Mouse (Mus musculus) CD4-positive, CD25-positive, alpha-beta regulatory T cell, adult 9 weeks (primary cell): ENCODE results near the gene Mrpl34. TPM values are rescaled to one million over a fixed set of nuclear protein-coding genes. Genes with fewer than 3 reads are reported as not detected.

ENCODE experiments used
- polyA plus RNA-seq: library from polyadenylated mRNA; unstranded; fragments of 100-300 nt; shearing (Covaris generic); gene quantifications from one replicate; pipeline ENCODE4 v1.2.1, GENCODE M21; 2017

Mrpl34 gene
- polyA plus RNA-seq = 93.2 TPM

DNA sequence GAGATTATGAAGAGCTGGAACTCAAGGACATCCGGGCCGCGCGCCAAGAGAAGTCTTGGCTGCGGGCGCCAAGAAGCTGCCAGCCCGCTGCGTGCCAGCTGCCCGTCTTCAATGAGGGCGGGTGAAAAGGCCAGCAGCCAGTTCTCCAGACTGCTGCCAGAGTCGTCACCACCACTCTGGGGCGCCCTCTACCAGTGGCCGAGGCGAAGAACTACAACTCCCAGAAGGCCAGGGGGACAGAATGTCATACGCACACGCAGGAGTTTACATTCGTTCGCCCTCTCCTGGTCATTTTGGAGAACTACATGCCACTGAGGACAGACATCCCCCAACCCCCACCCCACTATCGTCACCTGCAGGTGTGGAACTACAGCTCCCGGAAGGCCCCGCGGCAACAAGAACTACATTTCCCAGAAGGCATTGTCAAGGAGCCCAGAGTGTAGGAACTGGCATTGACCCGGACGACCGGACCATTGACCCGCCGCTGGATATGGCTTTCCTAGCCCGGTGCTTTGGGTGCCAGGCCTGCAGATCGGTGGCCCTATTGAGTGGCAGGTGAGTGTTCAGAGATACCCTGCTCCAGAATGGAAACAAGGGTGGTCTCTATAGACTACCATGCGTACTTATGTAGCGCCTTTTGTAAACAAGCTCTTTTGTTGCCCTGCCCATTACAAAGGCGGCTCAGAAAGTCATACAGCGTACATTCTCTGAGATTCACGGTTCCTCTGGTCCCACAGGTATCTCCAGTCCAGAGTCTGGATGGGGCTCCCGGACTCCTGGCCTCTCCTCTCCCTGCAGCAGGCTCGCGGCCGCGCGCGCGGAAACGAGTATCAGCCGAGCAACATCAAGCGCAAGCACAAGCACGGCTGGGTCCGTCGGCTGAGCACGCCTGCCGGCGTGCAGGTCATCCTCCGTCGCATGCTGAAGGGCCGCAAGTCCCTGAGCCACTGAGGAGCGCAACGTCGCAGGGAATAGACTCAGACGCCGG lies at the start of gene Mrpl34:
Gene Mrpl34, plus strand, starts transcription at position 447 of the 988 bp plus-strand sequence.

DNA sequence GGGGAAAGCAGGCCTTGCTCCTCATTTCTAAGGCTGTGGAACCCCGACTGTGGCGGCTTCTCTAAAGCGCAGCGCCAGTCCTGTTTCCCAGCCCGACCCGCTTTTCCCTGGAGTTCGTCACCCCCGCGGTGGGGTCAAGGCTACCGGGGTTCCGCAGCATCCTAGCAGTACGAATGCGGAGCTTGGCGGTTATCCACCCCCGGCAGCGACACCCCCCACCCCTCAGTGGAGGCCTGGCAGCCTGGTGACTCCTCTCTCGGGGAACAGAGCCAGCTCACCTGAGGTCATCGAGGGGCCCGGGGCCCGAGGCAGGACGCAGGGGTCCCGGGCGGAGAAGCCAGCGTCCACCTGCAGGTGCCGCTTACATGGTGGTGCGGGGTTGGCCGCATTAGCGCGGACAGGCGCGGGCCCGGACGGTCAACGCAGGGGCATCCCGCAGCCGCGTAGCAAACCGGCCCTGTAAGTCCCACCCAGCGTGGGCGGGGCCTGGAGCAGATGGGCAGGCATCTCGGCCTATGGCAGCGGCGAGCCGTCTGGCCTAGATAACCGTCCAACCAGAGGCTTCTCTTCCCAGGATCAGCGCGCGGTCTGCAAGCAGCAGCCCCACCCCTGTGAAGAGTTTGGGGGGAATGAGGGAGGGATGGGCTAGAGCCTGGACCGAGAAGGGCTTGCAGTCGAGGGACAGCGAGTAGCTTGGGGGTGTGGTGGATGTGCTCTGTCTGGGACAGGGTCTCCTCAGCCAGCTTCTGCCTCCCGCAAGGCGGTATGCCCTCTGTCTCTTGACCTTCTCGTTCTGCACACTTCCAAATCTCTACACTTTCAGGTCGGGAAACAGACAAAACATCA lies 1.3 kb upstream of the Mrpl34 start, which contains the start of gene Abhd8:
Gene Abhd8, minus strand, starts transcription at position 468 of the 846 bp plus-strand sequence.

DNA sequence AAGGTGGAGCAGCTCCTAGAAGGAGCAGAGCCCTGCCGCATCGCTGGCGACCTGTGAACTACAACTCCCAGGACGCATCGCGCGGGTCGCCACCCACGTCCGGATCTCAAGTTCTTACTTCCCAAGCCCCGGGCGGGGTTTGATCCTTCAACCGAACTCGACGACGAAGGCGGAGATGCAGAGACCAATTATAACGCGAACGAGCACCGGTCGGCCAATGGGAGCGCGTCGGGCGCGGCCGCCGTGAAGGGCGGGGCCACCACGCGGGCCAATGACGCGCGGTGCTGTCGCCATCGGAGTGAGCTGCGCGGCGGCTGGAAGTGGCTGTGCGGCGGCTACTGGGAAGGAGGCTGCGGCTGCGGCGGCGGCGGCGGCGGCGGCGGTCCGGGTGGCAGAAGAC lies 4.2 kb downstream of the Mrpl34 start, which contains the start of gene Dda1:
Gene Dda1, plus strand, starts transcription at position 284 of the 400 bp plus-strand sequence.

DNA sequence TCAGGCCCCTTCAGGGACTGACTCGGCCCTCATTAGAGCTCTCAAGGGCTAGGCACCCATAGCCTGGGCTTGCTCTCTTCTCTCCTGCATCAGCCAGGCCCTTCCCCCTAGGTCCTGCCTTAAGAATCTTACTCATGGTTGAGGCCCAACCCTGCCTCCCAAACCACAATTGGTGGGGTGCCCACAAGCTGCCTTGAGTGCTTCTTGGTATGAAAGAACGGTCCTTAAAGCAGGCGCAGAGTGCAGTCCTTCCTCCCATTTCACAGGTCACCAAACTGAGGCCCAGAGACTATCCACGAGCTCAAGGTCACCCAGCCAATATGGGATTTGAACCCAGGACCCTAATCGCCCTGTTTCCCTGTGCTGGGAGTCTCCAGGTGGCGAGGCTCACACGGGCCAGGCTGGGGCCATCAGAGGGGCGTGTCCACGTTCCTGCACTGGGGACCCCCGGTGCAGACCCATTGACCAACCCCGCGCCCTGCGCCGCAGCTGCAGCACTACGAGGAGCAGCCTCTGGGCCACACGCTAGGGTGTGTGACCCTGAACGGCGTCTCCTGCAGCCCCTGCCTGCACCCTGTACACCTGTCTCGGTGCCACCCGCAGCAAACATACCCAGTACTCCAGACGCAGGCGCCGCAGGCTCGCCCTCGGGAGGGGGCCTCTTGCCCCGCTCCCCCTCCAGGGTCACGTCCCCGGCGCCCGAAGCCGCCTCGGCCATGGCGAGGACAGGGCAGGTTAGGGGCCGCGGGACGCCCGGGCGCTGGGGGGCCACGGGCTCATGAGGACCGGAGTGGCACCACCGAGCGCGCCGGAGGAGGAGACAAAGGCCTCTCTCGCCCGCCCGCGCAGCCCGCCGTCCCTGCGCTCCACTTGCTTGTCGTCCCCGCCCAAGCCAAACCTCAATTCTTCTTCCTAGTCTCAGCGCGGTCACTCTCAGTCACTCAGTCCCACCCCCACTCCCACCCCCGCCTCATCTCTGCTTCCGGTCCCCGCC lies 20.7 kb downstream of the Mrpl34 start, which contains the start of gene Ano8:
Gene Ano8, minus strand, starts transcription at position 822 of the 994 bp plus-strand sequence.

DNA sequence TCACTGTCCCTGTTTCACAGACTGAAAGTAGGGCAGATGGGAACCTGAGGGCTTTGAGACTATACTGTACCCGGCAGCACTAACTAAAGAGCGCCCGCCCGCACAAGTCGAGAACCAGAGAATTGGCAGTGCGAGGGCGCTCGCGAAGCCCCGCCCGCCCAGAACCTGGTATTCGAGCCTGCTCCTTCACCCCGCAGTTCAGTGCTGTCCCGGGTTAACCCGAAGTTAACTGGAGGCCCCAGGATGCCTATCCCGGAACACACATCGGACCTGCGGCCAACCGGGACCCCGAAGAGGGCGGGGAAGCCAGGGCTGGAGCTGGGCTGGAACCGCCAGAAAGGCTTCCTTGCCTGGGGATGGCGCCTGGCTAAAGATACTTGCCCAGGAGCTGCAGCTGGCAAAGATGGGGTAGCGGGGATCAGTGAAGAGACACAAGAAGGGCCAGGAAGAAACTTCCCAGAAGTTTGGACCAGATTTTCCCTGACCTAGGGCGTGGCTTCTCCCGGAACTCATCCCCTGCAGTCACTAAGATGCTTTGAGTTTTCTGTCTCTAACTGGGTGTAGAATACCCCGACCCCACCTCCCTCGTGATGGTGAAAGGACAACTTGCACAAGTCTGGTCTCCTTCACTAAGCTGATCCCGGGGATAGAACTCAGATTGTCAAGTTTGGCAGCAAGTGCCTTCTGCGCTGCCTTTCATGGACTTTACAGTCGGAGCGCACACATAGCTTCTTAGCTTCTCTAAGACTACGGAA lies 23.1 kb downstream of the Mrpl34 start, which contains the start of gene Gtpbp3:
Gene Gtpbp3, plus strand, starts transcription at position 413 of the 755 bp plus-strand sequence.

DNA sequence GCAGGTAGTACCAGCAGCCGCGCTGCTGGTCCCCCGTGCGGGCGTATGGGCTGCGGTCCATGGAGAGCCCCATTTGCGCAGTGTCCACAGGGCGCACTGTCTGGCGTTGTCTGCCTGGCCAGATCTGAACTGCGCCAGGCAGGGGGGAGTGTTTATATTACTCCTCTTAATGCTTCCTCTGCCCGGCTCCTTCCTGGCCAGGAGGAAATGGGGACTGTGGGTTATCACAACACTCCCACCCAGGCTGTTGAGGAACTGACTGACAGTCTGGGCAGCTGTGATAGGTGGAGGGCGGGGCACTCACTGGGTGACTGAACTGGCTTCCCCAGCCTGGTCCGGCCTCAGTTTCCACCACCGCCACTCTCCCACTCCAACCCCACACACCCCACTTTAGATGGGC lies 46.9 kb downstream of the Mrpl34 start, which contains the start of gene Plvap:
Gene Plvap, minus strand, starts transcription at position 109 of the 400 bp plus-strand sequence.

Other genes starting within 250 kb of the Mrpl34 start
- 24.4 TPM for gene Myo9b, start 192.2 kb upstream of the Mrpl34 start, polyA plus RNA-seq
- 32.5 TPM for gene Haus8, start 192.0 kb upstream of the Mrpl34 start, polyA plus RNA-seq
- 210 TPM for gene Use1, start 98.1 kb upstream of the Mrpl34 start, polyA plus RNA-seq
- 5.3 TPM for gene Ocel1, start 93.7 kb upstream of the Mrpl34 start, polyA plus RNA-seq
- not detected for gene Nr2f6, start 83.0 kb upstream of the Mrpl34 start, polyA plus RNA-seq
- gene Ushbp1, start 69.2 kb upstream of the Mrpl34 start, polyA plus RNA-seq = 0.11 TPM
- gene Babam1, start 68.1 kb upstream of the Mrpl34 start, polyA plus RNA-seq = 126 TPM
- 0.68 TPM for gene Ankle1, start 58.9 kb upstream of the Mrpl34 start, polyA plus RNA-seq
- 73.3 TPM for gene Abhd8, start 1.3 kb upstream of the Mrpl34 start, polyA plus RNA-seq
- gene Dda1, start 4.2 kb downstream of the Mrpl34 start, polyA plus RNA-seq = 64.2 TPM
- gene Ano8, start 21.0 kb downstream of the Mrpl34 start, polyA plus RNA-seq = 0.14 TPM
- 3.4 TPM for gene Gtpbp3, start 23.1 kb downstream of the Mrpl34 start, polyA plus RNA-seq
- gene Plvap, start 46.8 kb downstream of the Mrpl34 start, polyA plus RNA-seq = not detected
- gene Ccdc194, start 60.8 kb downstream of the Mrpl34 start, polyA plus RNA-seq = not detected
- 173 TPM for gene Bst2, start 72.5 kb downstream of the Mrpl34 start, polyA plus RNA-seq
- gene Mvb12a, start 78.0 kb downstream of the Mrpl34 start, polyA plus RNA-seq = 55.1 TPM
- gene Tmem221, start 93.9 kb downstream of the Mrpl34 start, polyA plus RNA-seq = 0.40 TPM
- 0.12 TPM for gene Nxnl1, start 101.6 kb downstream of the Mrpl34 start, polyA plus RNA-seq
- 12.4 TPM for gene Slc27a1, start 103.9 kb downstream of the Mrpl34 start, polyA plus RNA-seq
- gene Pgls, start 127.2 kb downstream of the Mrpl34 start, polyA plus RNA-seq = 21.4 TPM
- gene Fam129c, start 132.7 kb downstream of the Mrpl34 start, polyA plus RNA-seq = 2.2 TPM
- 4.4 TPM for gene Colgalt1, start 146.0 kb downstream of the Mrpl34 start, polyA plus RNA-seq
- 0.86 TPM for gene Unc13a, start 206.8 kb downstream of the Mrpl34 start, polyA plus RNA-seq
- gene Jak3, start 211.3 kb downstream of the Mrpl34 start, polyA plus RNA-seq = 86.8 TPM
- 15.2 TPM for gene Insl3, start 224.3 kb downstream of the Mrpl34 start, polyA plus RNA-seq
- 5.7 TPM for gene B3gnt3, start 236.8 kb downstream of the Mrpl34 start, polyA plus RNA-seq